Mouse (Mus musculus) midbrain, embryonic 15.5 days (tissue): ENCODE measurements around the gene Fam136a. TPM values are rescaled to one million over a fixed set of nuclear protein-coding genes. Genes with fewer than 3 reads are reported as not detected.
"Not testable (repeated sequence)": the region's sequence is repeated elsewhere in the genome, so short reads cannot be mapped to it uniquely, and the experiment has no call there.

Source experiments
- ATAC-seq: fragments of 200-750 bp; cut with Nextera tagmentation; replicated peaks from 2 replicates; pipeline ENCODE4 v1.8.0; 2017; ENCODE audit warnings: moderate TSS enrichment
- H3K27ac ChIP-seq: fragments of 300-500 bp; sonication (generic); 2 replicates; pipeline ENCODE4 v1.5.1; 2015; ENCODE audit warnings: mild to moderate bottlenecking, inconsistent platforms
- H3K27me3 ChIP-seq: fragments of 300-500 bp; sonication (generic); replicated peaks from 2 replicates; pipeline ENCODE4 v1.6.1; 2015; ENCODE audit warnings: inconsistent platforms
- H3K36me3 ChIP-seq: fragments of 300-500 bp; sonication (generic); replicated peaks from 2 replicates; pipeline ENCODE4 v1.6.1; 2015; ENCODE audit warnings: inconsistent platforms
- H3K4me1 ChIP-seq: fragments of 300-500 bp; sonication (generic); 2 replicates; pipeline ENCODE4 v1.6.1; 2015; ENCODE audit warnings: inconsistent platforms
- H3K4me2 ChIP-seq: fragments of 300-500 bp; sonication (generic); 2 replicates; pipeline ENCODE4 v1.6.1; 2015; ENCODE audit warnings: inconsistent platforms, mild to moderate bottlenecking, moderate library complexity
- H3K4me3 ChIP-seq: fragments of 300-500 bp; sonication (generic); 2 replicates; pipeline ENCODE4 v1.5.1; 2015; ENCODE audit warnings: mild to moderate bottlenecking, inconsistent platforms
- H3K9ac ChIP-seq: fragments of 300-500 bp; sonication (generic); 2 replicates; pipeline ENCODE4 v1.6.1; 2015; ENCODE audit warnings: mild to moderate bottlenecking, inconsistent platforms
- H3K9me3 ChIP-seq: fragments of 300-500 bp; sonication (generic); 2 replicates; pipeline ENCODE4 v1.6.1; 2016; ENCODE audit warnings: inconsistent platforms
- WGBS: fragments of 180-500 bp; shearing (Covaris S2); methylation state at CpG from one replicate; pipeline ENCODE4 v1.1.7; 2015; ENCODE audit warnings: mixed read lengths; 5-methylcytosine and 5-hydroxymethylcytosine counted together
- polyA plus RNA-seq: library from polyadenylated mRNA; unstranded; fragments of >200 nt; fragmentation: Nextera tagmentation; extraction: Ambion mirVana; gene quantifications from 2 replicates; pipeline ENCODE4 v1.2.1, GENCODE M21; 2015

Gene Fam136a
- polyA plus RNA-seq, 1 experiment from 2014 or later, result 118 TPM

- no peak for ATAC-seq
- Histone ChIP-seq H3K27ac (peak overlapping the region; percentile 95), H3K4me1 (peaks cover 39% of the 10 kb centered on the region), H3K36me3 (0 out of 2 replicates have a peak, but pooled peaks cover 2% of the 10 kb centered on the region), H3K27me3 (no peaks in the 10 kb centered on the region), H3K9ac (peak overlapping the region; percentile 91; the same call in 1 of the 2 replicates), H3K4me2 (peak overlapping the region; percentile 77), H3K9me3 (no peaks in the 10 kb centered on the region), H3K4me3 (peak overlapping the region; percentile 94; the same call in 1 of the 2 replicates)
- WGBS, result 60% methylated on average over 3 of the region's 3 CpGs
Observed at GRCm38 (mm10) chr6:86370093-86370713, 4.8 kb downstream of the Fam136a start.

- Histone ChIP-seq H3K4me1 (peaks cover 39% of the 10 kb centered on the region), H3K9ac (peak within 1 kb of the TSS; percentile 91), H3K9me3 (no peaks in the 10 kb centered on the region), H3K27ac (peak within 1 kb of the TSS; percentile 95), H3K27me3 (no peaks in the 10 kb centered on the region), H3K36me3 (0 out of 2 replicates have a peak, but pooled peaks cover 2% of the 10 kb centered on the region), H3K4me3 (peak within 1 kb of the TSS; percentile 94), H3K4me2 (peak within 1 kb of the TSS; percentile 77)
- WGBS, result 15% methylated on average over 15 of the region's 15 CpGs
- peak; percentile 3; the same call in 1 of the 2 replicates for ATAC-seq
Observed at GRCm38 (mm10) chr6:86370764-86371339, 5.4 kb downstream of the Fam136a start, which contains the start of gene Snrpg. Snrpg (plus strand) TSS chr6:86371304.

- Histone ChIP-seq H3K27me3 (no peaks in the 10 kb centered on the region), H3K9ac (peak overlapping the region; percentile 91), H3K9me3 (no peaks in the 10 kb centered on the region), H3K36me3 (peaks cover 4% of the 10 kb centered on the region; the same call in 1 of the 2 replicates), H3K4me2 (peak overlapping the region; percentile 77), H3K4me3 (peak overlapping the region; percentile 94), H3K27ac (peak overlapping the region; percentile 95), H3K4me1 (peaks cover 33% of the 10 kb centered on the region)
- ATAC-seq, result peak; percentile 98
- WGBS, result under 1% methylated on average over 50 of the region's 50 CpGs
Observed at GRCm38 (mm10) chr6:86371340-86371911, 6.0 kb downstream of the Fam136a start.

GRCm38 (mm10) chr6:86371950-86372516 lies 6.6 kb downstream of the Fam136a start:
- Histone ChIP-seq H3K27me3 (no peaks in the 10 kb centered on the region), H3K4me1 (peaks cover 27% of the 10 kb centered on the region), H3K36me3 (peaks cover 8% of the 10 kb centered on the region), H3K9ac (peak overlapping the region; percentile 91), H3K4me2 (peak overlapping the region; percentile 77), H3K27ac (peak overlapping the region; percentile 95; the same call in 1 of the 2 replicates), H3K9me3 (no peaks in the 10 kb centered on the region), H3K4me3 (peak overlapping the region; percentile 94)
- no peak for ATAC-seq
- WGBS, result 6% methylated on average over 12 of the region's 12 CpGs

DNA sequence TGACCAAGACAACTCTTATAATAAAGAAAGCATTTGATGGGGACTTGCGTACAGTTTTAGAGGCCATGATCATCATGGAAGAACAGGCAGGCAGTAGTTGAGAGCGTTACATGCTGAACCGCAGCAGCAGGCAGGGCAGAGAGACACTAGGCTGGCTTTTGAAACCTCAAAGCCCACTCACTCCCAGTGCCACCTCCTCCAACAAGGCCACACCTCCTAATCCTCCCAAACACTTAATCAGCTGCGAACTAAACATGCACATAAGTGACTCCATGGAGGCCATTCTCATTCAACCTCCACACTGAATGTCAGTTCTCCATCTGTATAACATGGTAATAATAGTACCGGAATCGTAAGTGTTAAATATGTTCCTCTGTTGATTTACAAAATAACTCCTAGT lies 8.1 kb downstream of the Fam136a start:
- Histone ChIP-seq H3K9me3 (no peaks in the 10 kb centered on the region), H3K36me3 (peaks cover 23% of the 10 kb centered on the region), H3K4me3 (no peak overlapping the region), H3K4me2 (no peak overlapping the region), H3K27me3 (no peaks in the 10 kb centered on the region), H3K27ac (no peak overlapping the region), H3K9ac (no peak overlapping the region), H3K4me1 (peaks cover 25% of the 10 kb centered on the region)
- WGBS, result 88% methylated on average over 6 of the region's 6 CpGs
- ATAC-seq, result no peak

DNA sequence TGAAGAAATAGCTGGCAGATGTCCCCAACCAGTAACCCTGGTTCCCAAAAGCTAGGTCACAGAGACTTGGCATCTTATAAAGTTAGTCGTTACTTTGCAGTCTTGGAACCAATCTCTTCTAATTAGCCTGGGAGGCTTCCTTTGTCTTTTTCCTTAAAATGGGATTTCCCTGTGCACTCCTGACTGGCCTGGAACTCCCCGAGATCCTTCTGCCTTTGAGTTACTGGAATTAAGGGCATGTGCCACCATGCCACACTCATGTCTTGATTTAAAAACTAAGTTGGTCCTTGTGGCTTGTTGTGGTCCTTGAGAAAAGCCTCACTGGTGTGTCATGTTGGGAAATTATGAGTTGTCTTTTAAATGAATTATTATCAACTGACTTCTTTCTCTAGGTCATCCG lies 12.9 kb downstream of the Fam136a start:
- Histone ChIP-seq H3K27ac (no peak overlapping the region), H3K27me3 (no peaks in the 10 kb centered on the region), H3K36me3 (peaks cover 33% of the 10 kb centered on the region), H3K9ac (no peak overlapping the region), H3K4me1 (peaks cover 3% of the 10 kb centered on the region), H3K4me2 (no peak overlapping the region), H3K9me3 (no peaks in the 10 kb centered on the region), H3K4me3 (no peak overlapping the region)
- WGBS, result 92% methylated on average over 3 of the region's 3 CpGs
- ATAC-seq, result no peak

DNA sequence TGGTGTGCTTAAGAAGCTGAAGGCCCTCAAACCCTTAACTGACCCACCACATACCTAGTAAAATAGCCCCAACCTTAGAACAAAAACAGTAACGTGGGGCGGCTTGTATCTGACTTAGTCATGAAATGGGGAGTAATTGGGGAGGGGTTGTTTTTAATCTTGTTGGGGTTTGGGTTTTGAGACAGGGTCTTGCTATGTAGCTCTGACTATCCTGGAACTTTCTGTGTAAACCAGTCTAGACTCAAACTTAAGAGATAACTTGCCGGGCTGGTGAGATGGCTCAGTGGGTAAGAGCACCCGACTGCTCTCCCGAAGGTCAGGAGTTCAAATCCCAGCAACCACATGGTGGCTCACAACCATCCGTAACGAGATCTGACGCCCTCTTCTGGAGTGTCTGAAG lies 14.7 kb downstream of the Fam136a start:
- peaks cover 38% of the 10 kb centered on the region for H3K36me3 ChIP-seq
- 75% methylated on average over 8 of the region's 8 CpGs for WGBS

GRCm38 (mm10) chr6:86382551-86382950 lies 17.1 kb downstream of the Fam136a start:
- H3K27ac ChIP-seq, result no peak overlapping the region
- H3K36me3 ChIP-seq, result peaks cover 41% of the 10 kb centered on the region
- H3K9ac ChIP-seq, result no peak overlapping the region
- no peak overlapping the region for H3K4me3 ChIP-seq
- H3K27me3 ChIP-seq, result no peaks in the 10 kb centered on the region
- no peak for ATAC-seq
- H3K4me2 ChIP-seq, result no peak overlapping the region
- no peaks in the 10 kb centered on the region for H3K4me1 ChIP-seq
- no peaks in the 10 kb centered on the region for H3K9me3 ChIP-seq

More for the DNA sequence above, 14.7 kb downstream of the Fam136a start:
- not testable (repeated sequence) for H3K9me3 ChIP-seq, H3K27me3 ChIP-seq, H3K9ac ChIP-seq, H3K27ac ChIP-seq, H3K4me1 ChIP-seq, H3K4me3 ChIP-seq, ATAC-seq, H3K4me2 ChIP-seq

DNA sequence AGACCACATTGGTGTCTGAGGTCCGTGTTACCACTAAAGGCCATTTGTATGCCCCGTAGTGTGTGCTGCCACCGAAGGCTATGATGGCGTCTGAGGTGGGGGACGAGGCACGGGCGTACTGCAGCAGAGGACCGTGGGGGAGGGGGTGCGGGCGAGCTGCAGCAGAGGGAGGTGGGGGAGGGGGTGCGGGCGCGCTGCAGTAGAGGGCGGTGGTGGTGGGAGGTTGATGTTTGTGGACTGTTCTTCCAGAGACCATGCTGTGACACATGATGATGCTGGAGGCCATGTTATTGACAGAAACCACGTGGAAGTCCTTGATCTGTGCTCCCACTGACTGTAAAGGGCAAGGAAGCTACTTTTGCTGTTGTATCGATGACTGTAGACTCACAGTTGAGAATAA lies 17.9 kb downstream of the Fam136a start:
- ATAC-seq, result no peak
- no peaks in the 10 kb centered on the region for H3K9me3 ChIP-seq
- no peaks in the 10 kb centered on the region for H3K4me1 ChIP-seq
- H3K4me2 ChIP-seq, result no peak overlapping the region
- H3K27ac ChIP-seq, result no peak overlapping the region
- H3K4me3 ChIP-seq, result no peak overlapping the region
- H3K27me3 ChIP-seq, result no peaks in the 10 kb centered on the region
- no peak overlapping the region for H3K9ac ChIP-seq
- peaks cover 40% of the 10 kb centered on the region for H3K36me3 ChIP-seq
- WGBS, result 44% methylated on average over 16 of the region's 16 CpGs

DNA sequence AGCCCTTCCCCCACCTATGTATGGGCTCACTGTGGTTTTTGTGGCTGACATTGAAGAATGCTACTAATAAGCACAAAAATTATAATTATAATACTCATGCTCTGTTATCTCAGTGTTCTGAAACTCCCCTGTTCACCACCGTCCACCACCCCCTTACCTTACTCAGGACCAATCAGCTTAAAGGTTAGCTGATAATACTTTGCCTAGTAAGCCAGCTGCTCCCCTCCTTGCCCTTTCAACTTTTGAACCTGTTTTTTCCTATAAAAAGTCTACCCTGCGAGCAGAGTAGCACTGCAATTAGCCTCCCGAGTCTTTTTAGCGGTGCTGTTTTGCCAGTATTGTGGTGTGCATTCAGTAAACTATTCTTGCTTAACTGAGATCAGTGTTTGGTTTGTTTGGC lies 19.2 kb downstream of the Fam136a start:
- 79% methylated on average over 4 of the region's 4 CpGs for WGBS
- Histone ChIP-seq H3K4me3 (no peak overlapping the region), H3K9me3 (no peaks in the 10 kb centered on the region), H3K27ac (no peak overlapping the region), H3K4me2 (no peak overlapping the region), H3K4me1 (no peaks in the 10 kb centered on the region), H3K27me3 (no peaks in the 10 kb centered on the region), H3K36me3 (peaks cover 36% of the 10 kb centered on the region), H3K9ac (no peak overlapping the region)
- ATAC-seq, result no peak

DNA sequence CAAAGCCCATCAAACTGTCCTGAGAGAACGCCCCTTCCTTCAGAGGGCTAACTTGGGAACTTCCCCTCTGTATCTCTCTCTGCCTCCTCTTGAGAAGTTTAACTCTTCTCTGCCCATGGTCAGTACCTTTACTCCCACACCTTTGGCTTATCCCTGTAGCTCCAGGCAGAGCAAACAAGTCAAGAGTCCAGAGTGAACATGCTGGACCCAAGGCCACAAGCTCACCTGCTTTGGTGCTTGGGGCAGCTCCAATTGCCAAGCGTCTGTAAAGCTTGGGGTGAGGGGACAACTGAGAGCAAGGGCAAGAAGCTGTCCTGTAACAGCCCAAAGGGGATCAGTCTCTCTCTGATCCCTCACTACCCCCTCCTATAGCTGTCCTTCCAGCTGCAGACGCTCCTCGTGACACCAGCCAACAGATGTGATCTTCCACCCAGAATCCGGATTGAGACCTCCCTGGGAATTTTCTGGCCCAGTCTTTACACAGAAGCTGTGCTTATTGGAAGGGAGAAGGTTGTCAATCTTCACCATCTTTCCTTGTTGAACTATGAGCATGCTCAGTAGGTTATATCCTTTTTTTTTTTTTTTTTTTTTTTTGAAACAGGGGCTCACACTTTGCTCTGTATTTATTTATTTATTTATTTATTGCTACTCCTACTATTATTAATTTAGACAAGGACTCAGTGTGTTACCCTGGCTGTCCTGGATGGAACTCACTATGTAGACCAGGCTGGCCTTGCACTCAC lies 20.1 kb downstream of the Fam136a start:
- H3K4me1 ChIP-seq, result no peaks in the 10 kb centered on the region
- 87% methylated on average over 5 of the region's 5 CpGs for WGBS
- no peak overlapping the region for H3K4me2 ChIP-seq
- ATAC-seq, result no peak
- no peak overlapping the region for H3K4me3 ChIP-seq
- H3K9ac ChIP-seq, result no peak overlapping the region
- peaks cover 43% of the 10 kb centered on the region for H3K36me3 ChIP-seq
- H3K27ac ChIP-seq, result no peak overlapping the region
- H3K27me3 ChIP-seq, result no peaks in the 10 kb centered on the region
- no peaks in the 10 kb centered on the region for H3K9me3 ChIP-seq

DNA sequence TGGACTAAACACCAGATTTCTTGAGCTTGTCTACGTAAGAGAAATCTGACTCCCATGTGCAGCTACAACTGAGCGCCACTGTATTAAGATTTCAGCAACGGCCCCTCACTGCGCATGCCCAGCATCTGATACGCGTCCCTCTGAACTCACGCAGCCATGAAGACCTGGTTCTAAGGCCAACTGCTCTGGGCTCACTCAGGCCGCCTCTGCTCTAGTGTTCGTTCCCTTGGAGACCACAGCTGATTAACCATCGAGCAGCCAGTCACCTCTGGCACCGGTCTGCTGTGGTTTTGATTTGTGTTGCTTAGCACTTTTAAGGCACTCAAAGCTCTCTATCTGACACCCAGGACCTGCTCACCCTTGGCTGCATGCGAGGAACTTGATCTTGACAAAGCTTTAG lies 21.9 kb downstream of the Fam136a start:
- WGBS, result 81% methylated on average over 12 of the region's 12 CpGs
- H3K4me1 ChIP-seq, result no peaks in the 10 kb centered on the region
- H3K36me3 ChIP-seq, result peaks cover 61% of the 10 kb centered on the region
- H3K27me3 ChIP-seq, result no peaks in the 10 kb centered on the region
- no peak overlapping the region for H3K9ac ChIP-seq
- no peak overlapping the region for H3K27ac ChIP-seq
- H3K9me3 ChIP-seq, result no peaks in the 10 kb centered on the region
- no peak overlapping the region for H3K4me3 ChIP-seq
- no peak for ATAC-seq
- H3K4me2 ChIP-seq, result no peak overlapping the region
